Mouse (Mus musculus) olfactory bulb, adult 2 months (tissue): ENCODE data around the gene D430041D05Rik.

Experiments
- CTCF ChIP-seq: fragments of 200-500 bp; IDR thresholded peaks from 2 replicates; pipeline ENCODE4 v1.5.1; 2012; ENCODE audit warnings: low read depth, mild to moderate bottlenecking, low read length, moderate library complexity; ENCODE audit not compliant: insufficient read depth
- POLR2A ChIP-seq: fragments of 200-500 bp; IDR thresholded peaks from 2 replicates; pipeline ENCODE4 v1.6.1; 2012; ENCODE audit warnings: mild to moderate bottlenecking, low read depth, low read length, moderate library complexity; ENCODE audit not compliant: insufficient read depth

DNA sequence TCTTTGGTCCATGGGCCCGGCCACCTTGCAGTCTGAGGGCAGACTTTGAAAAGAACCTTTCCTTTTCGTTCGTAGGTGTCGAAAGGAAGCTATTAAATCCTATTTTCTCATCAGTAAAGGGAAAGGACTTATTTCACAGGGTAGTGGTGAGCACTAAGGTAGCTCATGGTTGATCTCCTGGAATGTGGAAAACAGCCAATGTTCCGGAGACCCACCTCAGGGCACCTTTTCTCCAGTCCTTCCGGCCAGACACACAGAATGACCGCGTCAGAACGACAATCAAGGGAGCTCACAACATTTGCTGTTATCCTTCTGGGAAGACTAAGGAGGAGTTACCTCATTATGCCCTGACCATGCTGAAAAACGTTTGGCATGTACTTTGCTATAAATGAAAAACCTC, 314.6 kb downstream of the D430041D05Rik start:
- TF ChIP-seq POLR2A (no peak), CTCF (no peak)
